Mouse (Mus musculus): Measurements from ENCODE around the gene Polr1c.
A peak's percentile ranks its signal among the peaks of the same experiment; 100 is the strongest.

GRCm38 (mm10) chr17:46265918-46266618 lies 18.2 kb upstream of the Polr1c start:
- TF ChIP-seq CTCF (IDR thresholded peaks at IDR 0.05; ENCODE audit: low read depth, low read length) = peak; percentile 81
- no peak for TF ChIP-seq POLR2A (IDR thresholded peaks at IDR 0.05; ENCODE audit: borderline replicate concordance, low read depth, low read length)

Measured in bone marrow macrophage, adult 2 months (primary cell).